Mouse (Mus musculus) gastrocnemius, adult 2 months (tissue): ENCODE data around the gene Dnajb13. TPM values are rescaled to one million over a fixed set of nuclear protein-coding genes. Genes with fewer than 3 reads are reported as not detected.

Source experiments
- DNase-seq: peaks from one replicate; pipeline ENCODE4 v3.0.0; 2022
- H3K27ac ChIP-seq: fragments of 200-600 bp; 2 replicates; pipeline ENCODE4 v1.8.1; 2022; ENCODE audit warnings: mild to moderate bottlenecking
- H3K4me3 ChIP-seq: fragments of 200-600 bp; 2 replicates; pipeline ENCODE4 v1.8.1; 2022; ENCODE audit warnings: mild to moderate bottlenecking, moderate library complexity
- CTCF ChIP-seq: fragments of 200-600 bp; IDR thresholded peaks from 2 replicates; pipeline ENCODE4 v1.8.1; 2022; ENCODE audit warnings: antibody characterized with exemption, mild to moderate bottlenecking, moderate library complexity
- intact Hi-C: fragments of 180-260 bp; cut with DNase I; formaldehyde crosslinking; loops from one replicate; pipeline ENCODE4 v1.15.1; 2025
- total RNA-seq, 2 experiments: library from RNA; stranded (reverse); gene quantifications; 2 replicates each; pipeline ENCODE4 v1.2.3; 2021

Gene Dnajb13
- total RNA-seq, 2 experiments from 2014 or later, result not detected

GRCm38 (mm10) chr7:100458153-100458552 lies 56.6 kb downstream of the Dnajb13 start:
- intact Hi-C loops, result no loop called here
- no peak overlapping the region for H3K27ac ChIP-seq
- no peak for TF ChIP-seq CTCF
- no peak overlapping the region for H3K4me3 ChIP-seq
- DNase-seq, result no peak

Other genes with a start within 250 kb of the Dnajb13 start
- under 1 TPM in 1 of 2 experiments, not detected in 1; 0.20 TPM for gene P4ha3, start 229.4 kb downstream of the Dnajb13 start, total RNA-seq
- 1 to 10 TPM; 4.8 to 7.2 TPM for gene C2cd3, start 142.7 kb downstream of the Dnajb13 start, total RNA-seq
- gene Ppme1, start 142.7 kb downstream of the Dnajb13 start, total RNA-seq, result 10 to 100 TPM; 25.1 to 26.6 TPM
- gene Ucp3, start 42.0 kb downstream of the Dnajb13 start, total RNA-seq, result 100 to 1,000 TPM; 141 to 174 TPM
- gene Ucp2, start 21.6 kb downstream of the Dnajb13 start, total RNA-seq, result 10 to 100 TPM; 17.4 to 27.2 TPM
- 10 to 100 TPM; 11.4 to 13.2 TPM for gene Coa4, start 22.1 kb upstream of the Dnajb13 start, total RNA-seq
- gene Rab6a, start 92.5 kb upstream of the Dnajb13 start, total RNA-seq, result 10 to 100 TPM; 64.9 to 67.6 TPM
- gene Mrpl48, start 93.3 kb upstream of the Dnajb13 start, total RNA-seq, result 10 to 100 TPM; 55.0 to 60.2 TPM
- 10 to 100 TPM; 29.7 to 48.8 TPM for gene Plekhb1, start 147.5 kb upstream of the Dnajb13 start, total RNA-seq
- gene Fam168a, start 191.7 kb upstream of the Dnajb13 start, total RNA-seq, result 10 to 100 TPM; 43.6 to 44.3 TPM